ENCODE assay signal across 8 mouse cellular contexts in genomic region chr6:94163325-94163995, GRCm38 (mm10).
DNase-seq lines count a peak whose midpoint lies in the region; ATAC-seq lines count a peak whose summit lies in the region.

No protein-coding gene starts in this region.

- H3K4me2 ChIP-seq in embryonic facial prominence, embryonic 11.5 days (ENCODE audit: low read depth, low read length), result no peak overlapping the region
- H3K4me2 ChIP-seq in hindbrain, embryonic 13.5 days, result peak overlapping the region; percentile 28
- H3K4me2 ChIP-seq in midbrain, embryonic 16.5 days (ENCODE audit: low read length), result peak overlapping the region; percentile 31

- DNase-seq in layer of hippocampus, adult 9-11 months, result peak; percentile 49
- no peak for DNase-seq in layer of hippocampus, adult 11-12 months (ENCODE audit: low spot score)
- peak; percentile 39 for DNase-seq in embryonic facial prominence, embryonic 11.5 days (ENCODE audit: low spot score)
- no peak for DNase-seq in urinary bladder, postnatal 25 days (ENCODE audit: low spot score)
- DNase-seq in retina, postnatal 1 day, result no peak
- DNase-seq in urinary bladder, adult 18-20 months (ENCODE audit: low spot score in 2 of 2), result no peak

- H3K9me3 ChIP-seq in embryonic facial prominence, embryonic 11.5 days (replicated peaks; ENCODE audit: control insufficient read depth, low read length), result no peaks in the 10 kb centered on the region
- H3K9me3 ChIP-seq in hindbrain, embryonic 13.5 days, result no peaks in the 10 kb centered on the region
- H3K9me3 ChIP-seq in midbrain, embryonic 16.5 days (replicated peaks; ENCODE audit: control insufficient read depth, low read length, poor library complexity, severe bottlenecking), result no peaks in the 10 kb centered on the region

- 21% methylated on average over 9 of the region's 9 CpGs for WGBS in embryonic facial prominence, embryonic 11.5 days
- WGBS in hindbrain, embryonic 13.5 days, result 33% methylated on average over 9 of the region's 9 CpGs
- WGBS in midbrain, embryonic 16.5 days, result 35% methylated on average over 9 of the region's 9 CpGs

- H3K27ac ChIP-seq in embryonic facial prominence, embryonic 11.5 days (replicated peaks; ENCODE audit: low read depth, low read length), result no peak overlapping the region; the same call in 1 of the 2 replicates
- peak overlapping the region; percentile 50; the same call in 1 of the 2 replicates for H3K27ac ChIP-seq in hindbrain, embryonic 13.5 days
- H3K27ac ChIP-seq in midbrain, embryonic 16.5 days (ENCODE audit: low read length), result peak overlapping the region; percentile 68

- H3K9ac ChIP-seq in embryonic facial prominence, embryonic 11.5 days (replicated peaks; ENCODE audit: low read length), result no peak overlapping the region
- no peak overlapping the region for H3K9ac ChIP-seq in hindbrain, embryonic 13.5 days
- no peak overlapping the region for H3K9ac ChIP-seq in midbrain, embryonic 16.5 days (ENCODE audit: low read depth, low read length)

- ATAC-seq in embryonic facial prominence, embryonic 11.5 days (replicated peaks; ENCODE audit: insufficient number of reproducible peaks, low FRiP score, low TSS enrichment, low read depth), result no peak
- no peak for ATAC-seq in hindbrain, embryonic 13.5 days (ENCODE audit: low FRiP score)
- no peak for ATAC-seq in midbrain, embryonic 16.5 days

- no peak overlapping the region for H3K4me3 ChIP-seq in embryonic facial prominence, embryonic 11.5 days (ENCODE audit: low read depth, low read length)
- no peak overlapping the region for H3K4me3 ChIP-seq in hindbrain, embryonic 13.5 days
- no peak overlapping the region for H3K4me3 ChIP-seq in midbrain, embryonic 16.5 days (ENCODE audit: low read depth, low read length)

- no peaks in the 10 kb centered on the region for H3K36me3 ChIP-seq in embryonic facial prominence, embryonic 11.5 days (replicated peaks; ENCODE audit: control insufficient read depth, insufficient read depth, low read depth, low read length)
- H3K36me3 ChIP-seq in hindbrain, embryonic 13.5 days, result no peaks in the 10 kb centered on the region
- H3K36me3 ChIP-seq in midbrain, embryonic 16.5 days (ENCODE audit: control insufficient read depth, insufficient read depth, low read length), result no peaks in the 10 kb centered on the region

- peaks cover 10% of the 10 kb centered on the region; the same call in 1 of the 2 replicates for H3K4me1 ChIP-seq in embryonic facial prominence, embryonic 11.5 days (ENCODE audit: control insufficient read depth, insufficient read depth, low read length)
- peaks cover 24% of the 10 kb centered on the region for H3K4me1 ChIP-seq in hindbrain, embryonic 13.5 days (replicated peaks)
- 0 out of 2 replicates have a peak, but pooled peaks cover 8% of the 10 kb centered on the region for H3K4me1 ChIP-seq in midbrain, embryonic 16.5 days (ENCODE audit: control insufficient read depth, insufficient read depth, low read length)

- no peaks in the 10 kb centered on the region for H3K27me3 ChIP-seq in embryonic facial prominence, embryonic 11.5 days (ENCODE audit: control insufficient read depth, insufficient read depth, low read length)
- no peaks in the 10 kb centered on the region for H3K27me3 ChIP-seq in hindbrain, embryonic 13.5 days
- H3K27me3 ChIP-seq in midbrain, embryonic 16.5 days (ENCODE audit: control insufficient read depth, insufficient read depth, low read depth, low read length), result no peaks in the 10 kb centered on the region

Comparison
In these comparisons a context has a peak if more than half of its experiments do, and no peak if none do; other contexts are left out.
1. DNase-seq: peak in layer of hippocampus, adult 9-11 months (single experiment) and embryonic facial prominence, embryonic 11.5 days (single experiment); none in layer of hippocampus, adult 11-12 months (single experiment), urinary bladder, postnatal 25 days (single experiment), retina, postnatal 1 day (single experiment) and urinary bladder, adult 18-20 months (0 of 2).